Mouse (Mus musculus): ENCODE measurements around the gene Lhx2. TPM values are rescaled to one million over a fixed set of nuclear protein-coding genes. Genes with fewer than 3 reads are reported as not detected.

The Lhx2 gene
- total and polyA plus RNA-seq, 2 experiments from 2014 or later: not detected

GRCm38 (mm10) chr2:38312921-38313320, 26.2 kb upstream of the Lhx2 start:
- TF ChIP-seq EP300 (IDR thresholded peaks at IDR 0.05; ENCODE audit: low read depth): no peak
- TF ChIP-seq CTCF (IDR thresholded peaks at IDR 0.05; ENCODE audit: low read depth): no peak
- Histone ChIP-seq H3K4me3 (ENCODE audit: low read depth, low read length) (no peak overlapping the region), H3K4me2 (ENCODE audit: low read depth, low read length) (no peak overlapping the region), H3K27me3 (ENCODE audit: control insufficient read depth, insufficient read depth, low read length) (0 out of 2 replicates have a peak, but pooled peaks cover 7% of the 10 kb centered on the region), H3K9ac (replicated peaks; ENCODE audit: low read depth, low read length) (no peak overlapping the region), H3K36me3 (replicated peaks; ENCODE audit: control insufficient read depth, insufficient read depth, low read length) (no peaks in the 10 kb centered on the region), H3K4me1 (ENCODE audit: control insufficient read depth, insufficient read depth) (no peaks in the 10 kb centered on the region), H3K9me3 (replicated peaks; ENCODE audit: control insufficient read depth, low read length) (no peaks in the 10 kb centered on the region), H3K27ac (ENCODE audit: low read depth) (no peak overlapping the region)
- ATAC-seq (ENCODE audit: insufficient read depth, low read depth): no peak
- 40% methylated on average over 3 of the region's 3 CpGs for WGBS
- DNase-seq (ENCODE audit: low spot score): no peak

GRCm38 (mm10) chr2:38313399-38313798, 25.7 kb upstream of the Lhx2 start:
- Histone ChIP-seq H3K4me3 (ENCODE audit: low read depth, low read length) (no peak overlapping the region), H3K9ac (replicated peaks; ENCODE audit: low read depth, low read length) (no peak overlapping the region), H3K27ac (ENCODE audit: low read depth) (no peak overlapping the region), H3K36me3 (replicated peaks; ENCODE audit: control insufficient read depth, insufficient read depth, low read length) (no peaks in the 10 kb centered on the region), H3K9me3 (replicated peaks; ENCODE audit: control insufficient read depth, low read length) (no peaks in the 10 kb centered on the region), H3K4me2 (ENCODE audit: low read depth, low read length) (no peak overlapping the region), H3K27me3 (ENCODE audit: control insufficient read depth, insufficient read depth, low read length) (0 out of 2 replicates have a peak, but pooled peaks cover 7% of the 10 kb centered on the region), H3K4me1 (ENCODE audit: control insufficient read depth, insufficient read depth) (no peaks in the 10 kb centered on the region)
- 42% methylated on average over 3 of the region's 3 CpGs for WGBS
- DNase-seq (ENCODE audit: low spot score) (no peak), ATAC-seq (ENCODE audit: insufficient read depth, low read depth) (no peak)
- TF ChIP-seq CTCF (IDR thresholded peaks at IDR 0.05; ENCODE audit: low read depth) (no peak), EP300 (IDR thresholded peaks at IDR 0.05; ENCODE audit: low read depth) (no peak)

- H3K27ac ChIP-seq (ENCODE audit: low read depth): no peak overlapping the region
- no peak overlapping the region for H3K9ac ChIP-seq (replicated peaks; ENCODE audit: low read depth, low read length)
- no peaks in the 10 kb centered on the region for H3K36me3 ChIP-seq (replicated peaks; ENCODE audit: control insufficient read depth, insufficient read depth, low read length)
- H3K4me3 ChIP-seq (ENCODE audit: low read depth, low read length): no peak overlapping the region
- no peaks in the 10 kb centered on the region for H3K4me1 ChIP-seq (ENCODE audit: control insufficient read depth, insufficient read depth)
- no peak for DNase-seq (ENCODE audit: low spot score)
- H3K27me3 ChIP-seq (ENCODE audit: control insufficient read depth, insufficient read depth, low read length): peaks cover 15% of the 10 kb centered on the region; the same call in 1 of the 2 replicates
- no peak overlapping the region for H3K4me2 ChIP-seq (ENCODE audit: low read depth, low read length)
- no peaks in the 10 kb centered on the region for H3K9me3 ChIP-seq (replicated peaks; ENCODE audit: control insufficient read depth, low read length)
- 78% methylated on average over 11 of the region's 11 CpGs for WGBS
- no peak for TF ChIP-seq EP300 (IDR thresholded peaks at IDR 0.05; ENCODE audit: low read depth)
- no peak for TF ChIP-seq CTCF (IDR thresholded peaks at IDR 0.05; ENCODE audit: low read depth)
- no peak for ATAC-seq (ENCODE audit: insufficient read depth, low read depth)
Observed at GRCm38 (mm10) chr2:38319086-38319485, 20.0 kb upstream of the Lhx2 start.

GRCm38 (mm10) chr2:38320911-38321310, 18.2 kb upstream of the Lhx2 start:
- no peak overlapping the region for H3K27ac ChIP-seq (ENCODE audit: low read depth)
- 40% methylated on average over 4 of the region's 4 CpGs for WGBS
- DNase-seq (ENCODE audit: low spot score) (no peak), ATAC-seq (ENCODE audit: insufficient read depth, low read depth) (no peak)
- no peaks in the 10 kb centered on the region for H3K9me3 ChIP-seq (replicated peaks; ENCODE audit: control insufficient read depth, low read length)
- TF ChIP-seq CTCF (IDR thresholded peaks at IDR 0.05; ENCODE audit: low read depth): no peak
- TF ChIP-seq EP300 (IDR thresholded peaks at IDR 0.05; ENCODE audit: low read depth): no peak
- H3K4me1 ChIP-seq (ENCODE audit: control insufficient read depth, insufficient read depth): no peaks in the 10 kb centered on the region
- H3K36me3 ChIP-seq (replicated peaks; ENCODE audit: control insufficient read depth, insufficient read depth, low read length): no peaks in the 10 kb centered on the region
- no peak overlapping the region for H3K4me2 ChIP-seq (ENCODE audit: low read depth, low read length)
- no peak overlapping the region for H3K9ac ChIP-seq (replicated peaks; ENCODE audit: low read depth, low read length)
- H3K27me3 ChIP-seq (ENCODE audit: control insufficient read depth, insufficient read depth, low read length): peaks cover 18% of the 10 kb centered on the region
- H3K4me3 ChIP-seq (ENCODE audit: low read depth, low read length): no peak overlapping the region

- ATAC-seq (ENCODE audit: insufficient read depth, low read depth) (no peak), DNase-seq (ENCODE audit: low spot score) (no peak)
- Histone ChIP-seq H3K4me2 (ENCODE audit: low read depth, low read length) (no peak overlapping the region), H3K4me1 (ENCODE audit: control insufficient read depth, insufficient read depth) (no peaks in the 10 kb centered on the region), H3K9ac (replicated peaks; ENCODE audit: low read depth, low read length) (no peak overlapping the region), H3K9me3 (replicated peaks; ENCODE audit: control insufficient read depth, low read length) (no peaks in the 10 kb centered on the region), H3K36me3 (replicated peaks; ENCODE audit: control insufficient read depth, insufficient read depth, low read length) (no peaks in the 10 kb centered on the region), H3K4me3 (ENCODE audit: low read depth, low read length) (no peak overlapping the region), H3K27me3 (ENCODE audit: control insufficient read depth, insufficient read depth, low read length) (peaks cover 20% of the 10 kb centered on the region), H3K27ac (ENCODE audit: low read depth) (no peak overlapping the region)
- 33% methylated on average over 8 of the region's 8 CpGs for WGBS
- TF ChIP-seq CTCF (IDR thresholded peaks at IDR 0.05; ENCODE audit: low read depth) (no peak), EP300 (IDR thresholded peaks at IDR 0.05; ENCODE audit: low read depth) (no peak)
Observed at GRCm38 (mm10) chr2:38323380-38323779, 15.7 kb upstream of the Lhx2 start.

- no peak overlapping the region for H3K27ac ChIP-seq (ENCODE audit: low read depth)
- TF ChIP-seq CTCF (IDR thresholded peaks at IDR 0.05; ENCODE audit: low read depth): no peak
- ATAC-seq (ENCODE audit: insufficient read depth, low read depth): no peak
- WGBS: 60% methylated on average over 1 of the region's 1 CpGs
- no peaks in the 10 kb centered on the region for H3K4me1 ChIP-seq (ENCODE audit: control insufficient read depth, insufficient read depth)
- H3K4me3 ChIP-seq (ENCODE audit: low read depth, low read length): no peak overlapping the region
- H3K27me3 ChIP-seq (ENCODE audit: control insufficient read depth, insufficient read depth, low read length): peaks cover 22% of the 10 kb centered on the region
- no peak overlapping the region for H3K9ac ChIP-seq (replicated peaks; ENCODE audit: low read depth, low read length)
- no peaks in the 10 kb centered on the region for H3K9me3 ChIP-seq (replicated peaks; ENCODE audit: control insufficient read depth, low read length)
- H3K4me2 ChIP-seq (ENCODE audit: low read depth, low read length): no peak overlapping the region
- no peaks in the 10 kb centered on the region for H3K36me3 ChIP-seq (replicated peaks; ENCODE audit: control insufficient read depth, insufficient read depth, low read length)
- DNase-seq (ENCODE audit: low spot score): no peak
Observed at GRCm38 (mm10) chr2:38326671-38327070, 12.4 kb upstream of the Lhx2 start.

All from heart, postnatal 0 days (tissue).